Mouse (Mus musculus): ENCODE measurements at regions not wholly inside any gene's neighbourhood (a gene's known extent, or its start where the extent isn't known, plus 50 kb on each side); places are given as distances from the start of the nearest gene placed in this dataset.

DNA sequence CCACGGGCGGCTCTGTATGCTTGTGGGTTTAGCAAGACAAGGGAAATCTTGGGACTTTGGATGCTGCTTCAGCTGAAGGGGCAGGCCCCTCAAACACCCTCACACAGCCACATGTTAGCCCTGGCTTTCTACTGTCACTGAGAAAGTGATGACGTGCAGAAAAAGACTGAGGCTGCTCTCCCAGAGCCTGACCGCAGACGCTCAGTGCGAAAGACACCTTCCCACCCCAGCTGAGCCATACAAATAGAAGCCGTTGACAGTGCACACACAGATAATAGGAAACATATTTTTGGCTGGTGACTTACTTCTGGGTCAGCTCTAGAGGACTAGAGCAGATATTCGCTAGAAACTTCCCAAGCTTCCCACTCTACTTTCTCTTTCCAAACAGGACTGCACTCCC, 61.0 kb upstream of the Nudt7 start:
- no peak for TF ChIP-seq POLR2AphosphoS5 (IDR thresholded peaks at IDR 0.05; ENCODE audit: insufficient replicate concordance, low read depth, low read length)
- TF ChIP-seq TAL1 (conservative IDR thresholded peaks at IDR 0.05; ENCODE audit: low read depth, low read length) = no peak
- TF ChIP-seq CTCF (IDR thresholded peaks at IDR 0.05; ENCODE audit: low read depth, low read length) = no peak
- TF ChIP-seq GATA1 (IDR thresholded peaks at IDR 0.05; ENCODE audit: borderline replicate concordance, low read length) = no peak
- TF ChIP-seq GATA2 (IDR thresholded peaks at IDR 0.05; ENCODE audit: borderline replicate concordance, low read depth, low read length) = no peak
- H3K36me3 ChIP-seq (replicated peaks) = no peaks in the 10 kb centered on the region
- H3K27me3 ChIP-seq (ENCODE audit: insufficient read depth, low read length) = no peaks in the 10 kb centered on the region
- no peak overlapping the region for H3K4me3 ChIP-seq (ENCODE audit: low read depth, low read length)
- peaks cover 46% of the 10 kb centered on the region for H3K9me3 ChIP-seq (replicated peaks)
- no peak for ATAC-seq (ENCODE audit: extremely low read depth, insufficient number of reproducible peaks, low FRiP score, poor library complexity, severe bottlenecking)
- no peak for DNase-seq (ENCODE audit: low spot score)
- no peaks in the 10 kb centered on the region for H3K4me1 ChIP-seq (ENCODE audit: insufficient read depth, low read depth, low read length)

GRCm38 (mm10) chr8:114074122-114074521, 59.2 kb upstream of the Nudt7 start:
- Histone ChIP-seq H3K27me3 (ENCODE audit: insufficient read depth, low read length) (no peaks in the 10 kb centered on the region), H3K4me1 (ENCODE audit: insufficient read depth, low read depth, low read length) (no peaks in the 10 kb centered on the region), H3K4me3 (ENCODE audit: low read depth, low read length) (no peak overlapping the region), H3K36me3 (replicated peaks) (no peaks in the 10 kb centered on the region), H3K9me3 (replicated peaks) (peaks cover 55% of the 10 kb centered on the region)
- DNase-seq (ENCODE audit: low spot score) (no peak), ATAC-seq (ENCODE audit: extremely low read depth, insufficient number of reproducible peaks, low FRiP score, poor library complexity, severe bottlenecking) (no peak)
- TF ChIP-seq CTCF (IDR thresholded peaks at IDR 0.05; ENCODE audit: low read depth, low read length) (0 out of 2 replicates have a peak, but pooled peaks have one; percentile 5), TAL1 (conservative IDR thresholded peaks at IDR 0.05; ENCODE audit: low read depth, low read length) (no peak), GATA1 (IDR thresholded peaks at IDR 0.05; ENCODE audit: borderline replicate concordance, low read length) (no peak)

DNA sequence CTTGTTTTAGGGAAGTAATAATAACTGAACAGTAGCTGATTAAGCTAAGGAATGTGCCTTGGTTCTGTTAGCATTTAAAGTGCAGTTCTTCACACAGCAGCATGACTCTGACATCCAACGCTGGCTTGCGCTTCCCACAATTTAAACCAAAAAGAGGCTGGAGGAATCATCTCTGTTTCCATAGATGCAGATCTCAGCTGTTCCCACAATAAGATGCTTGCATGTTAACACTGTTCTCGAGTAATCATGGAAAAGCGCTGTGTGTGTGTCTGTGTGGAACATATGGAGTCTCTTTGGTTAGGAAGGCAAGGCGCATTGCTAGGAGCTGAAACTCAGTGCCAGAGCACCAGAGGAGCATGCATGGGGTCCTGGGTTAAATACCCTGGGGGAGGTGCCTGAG, 56.7 kb upstream of the Nudt7 start:
- ATAC-seq (ENCODE audit: extremely low read depth, insufficient number of reproducible peaks, low FRiP score, poor library complexity, severe bottlenecking) = no peak
- Histone ChIP-seq H3K27me3 (ENCODE audit: insufficient read depth, low read length) (no peaks in the 10 kb centered on the region), H3K4me3 (ENCODE audit: low read depth, low read length) (no peak overlapping the region), H3K4me1 (ENCODE audit: insufficient read depth, low read depth, low read length) (no peaks in the 10 kb centered on the region), H3K36me3 (replicated peaks) (no peaks in the 10 kb centered on the region), H3K9me3 (replicated peaks) (peaks cover 55% of the 10 kb centered on the region)
- DNase-seq (ENCODE audit: low spot score) = no peak
- TF ChIP-seq GATA1 (IDR thresholded peaks at IDR 0.05; ENCODE audit: borderline replicate concordance, low read length) (no peak), TAL1 (conservative IDR thresholded peaks at IDR 0.05; ENCODE audit: low read depth, low read length) (no peak), CTCF (IDR thresholded peaks at IDR 0.05; ENCODE audit: low read depth, low read length) (no peak), GATA2 (IDR thresholded peaks at IDR 0.05; ENCODE audit: borderline replicate concordance, low read depth, low read length) (no peak), POLR2AphosphoS5 (IDR thresholded peaks at IDR 0.05; ENCODE audit: insufficient replicate concordance, low read depth, low read length) (no peak)

GRCm38 (mm10) chr8:114081049-114081756, 52.2 kb upstream of the Nudt7 start:
- Histone ChIP-seq H3K9me3 (replicated peaks) (peaks cover 43% of the 10 kb centered on the region), H3K27me3 (ENCODE audit: insufficient read depth, low read length) (no peaks in the 10 kb centered on the region), H3K4me3 (ENCODE audit: low read depth, low read length) (no peak overlapping the region), H3K36me3 (replicated peaks) (no peaks in the 10 kb centered on the region), H3K4me1 (ENCODE audit: insufficient read depth, low read depth, low read length) (no peaks in the 10 kb centered on the region)
- no peak for DNase-seq (ENCODE audit: low spot score)
- TF ChIP-seq POLR2AphosphoS5 (IDR thresholded peaks at IDR 0.05; ENCODE audit: insufficient replicate concordance, low read depth, low read length) = no peak
- TF ChIP-seq GATA1 (IDR thresholded peaks at IDR 0.05; ENCODE audit: borderline replicate concordance, low read length) = no peak
- TF ChIP-seq CTCF (IDR thresholded peaks at IDR 0.05; ENCODE audit: low read depth, low read length) = no peak
- no peak for TF ChIP-seq TAL1 (conservative IDR thresholded peaks at IDR 0.05; ENCODE audit: low read depth, low read length)
- TF ChIP-seq GATA2 (IDR thresholded peaks at IDR 0.05; ENCODE audit: borderline replicate concordance, low read depth, low read length) = no peak
- no peak for ATAC-seq (ENCODE audit: extremely low read depth, insufficient number of reproducible peaks, low FRiP score, poor library complexity, severe bottlenecking)

DNA sequence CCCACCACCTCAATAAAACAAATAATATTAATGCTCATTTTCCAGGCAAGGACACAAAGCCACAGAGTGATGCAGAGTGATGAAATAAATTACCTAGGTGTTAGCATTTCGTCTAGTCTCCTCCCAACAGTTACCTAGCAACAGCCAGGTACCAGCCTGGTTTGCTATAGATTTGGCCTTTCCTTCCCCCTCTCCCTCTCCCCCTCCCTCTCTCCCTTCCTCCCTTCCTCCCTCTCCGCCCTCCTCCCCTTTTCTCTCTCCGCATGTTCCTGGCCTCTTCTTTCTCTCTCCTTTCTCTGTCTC, 51.6 kb upstream of the Nudt7 start:
- Histone ChIP-seq H3K27me3 (ENCODE audit: insufficient read depth, low read length) (no peaks in the 10 kb centered on the region), H3K4me1 (ENCODE audit: insufficient read depth, low read depth, low read length) (no peaks in the 10 kb centered on the region), H3K4me3 (ENCODE audit: low read depth, low read length) (no peak overlapping the region), H3K36me3 (replicated peaks) (no peaks in the 10 kb centered on the region), H3K9me3 (replicated peaks) (peaks cover 38% of the 10 kb centered on the region)
- DNase-seq (ENCODE audit: low spot score) = no peak
- no peak for TF ChIP-seq GATA2 (IDR thresholded peaks at IDR 0.05; ENCODE audit: borderline replicate concordance, low read depth, low read length)
- no peak for TF ChIP-seq CTCF (IDR thresholded peaks at IDR 0.05; ENCODE audit: low read depth, low read length)
- no peak for TF ChIP-seq GATA1 (IDR thresholded peaks at IDR 0.05; ENCODE audit: borderline replicate concordance, low read length)
- TF ChIP-seq POLR2AphosphoS5 (IDR thresholded peaks at IDR 0.05; ENCODE audit: insufficient replicate concordance, low read depth, low read length) = no peak
- TF ChIP-seq TAL1 (conservative IDR thresholded peaks at IDR 0.05; ENCODE audit: low read depth, low read length) = no peak
- no peak for ATAC-seq (ENCODE audit: extremely low read depth, insufficient number of reproducible peaks, low FRiP score, poor library complexity, severe bottlenecking)

Data from G1E (cell line).